Mouse (Mus musculus) forebrain, embryonic 12.5 days (tissue): Measurements from ENCODE around the gene Arid5b. TPM values are rescaled to one million over a fixed set of nuclear protein-coding genes. Genes with fewer than 3 reads are reported as not detected.

Experiments
- ATAC-seq: fragments of 200-750 bp; cut with Nextera tagmentation; 2 replicates; pipeline ENCODE4 v1.8.0; 2017; ENCODE audit warnings: moderate TSS enrichment; ENCODE audit not compliant: low FRiP score
- H3K27ac ChIP-seq: fragments of 300-500 bp; sonication (generic); 2 replicates; pipeline ENCODE4 v1.5.1; 2016; ENCODE audit warnings: mild to moderate bottlenecking
- H3K27me3 ChIP-seq: fragments of 300-500 bp; sonication (generic); 2 replicates; pipeline ENCODE4 v1.6.1; 2016; ENCODE audit warnings: mild to moderate bottlenecking
- H3K36me3 ChIP-seq: fragments of 300-500 bp; sonication (generic); replicated peaks from 2 replicates; pipeline ENCODE4 v1.6.1; 2016; ENCODE audit warnings: mild to moderate bottlenecking
- H3K4me1 ChIP-seq: fragments of 300-500 bp; sonication (generic); 2 replicates; pipeline ENCODE4 v1.6.1; 2016
- H3K4me2 ChIP-seq: fragments of 300-500 bp; sonication (generic); 2 replicates; pipeline ENCODE4 v1.6.1; 2016; ENCODE audit warnings: mild to moderate bottlenecking, moderate library complexity
- H3K4me3 ChIP-seq: fragments of 300-500 bp; sonication (generic); replicated peaks from 2 replicates; pipeline ENCODE4 v1.5.1; 2016; ENCODE audit warnings: mild to moderate bottlenecking
- H3K9ac ChIP-seq: fragments of 300-500 bp; sonication (generic); 2 replicates; pipeline ENCODE4 v1.6.1; 2016; ENCODE audit warnings: mild to moderate bottlenecking
- H3K9me3 ChIP-seq: fragments of 300-500 bp; sonication (generic); 2 replicates; pipeline ENCODE4 v1.6.1; 2016
- WGBS: fragments of 180-500 bp; shearing (Covaris S2); methylation state at CpG from one replicate; pipeline ENCODE4 v1.1.7; 2016; 5-methylcytosine and 5-hydroxymethylcytosine counted together
- polyA plus RNA-seq: library from polyadenylated mRNA; unstranded; fragments of >200 nt; fragmentation: Nextera tagmentation; extraction: Ambion mirVana; gene quantifications from 2 replicates; pipeline ENCODE4 v1.2.1, GENCODE M21; 2016

Gene Arid5b
- polyA plus RNA-seq, 1 experiment from 2014 or later, result 17.1 TPM

DNA sequence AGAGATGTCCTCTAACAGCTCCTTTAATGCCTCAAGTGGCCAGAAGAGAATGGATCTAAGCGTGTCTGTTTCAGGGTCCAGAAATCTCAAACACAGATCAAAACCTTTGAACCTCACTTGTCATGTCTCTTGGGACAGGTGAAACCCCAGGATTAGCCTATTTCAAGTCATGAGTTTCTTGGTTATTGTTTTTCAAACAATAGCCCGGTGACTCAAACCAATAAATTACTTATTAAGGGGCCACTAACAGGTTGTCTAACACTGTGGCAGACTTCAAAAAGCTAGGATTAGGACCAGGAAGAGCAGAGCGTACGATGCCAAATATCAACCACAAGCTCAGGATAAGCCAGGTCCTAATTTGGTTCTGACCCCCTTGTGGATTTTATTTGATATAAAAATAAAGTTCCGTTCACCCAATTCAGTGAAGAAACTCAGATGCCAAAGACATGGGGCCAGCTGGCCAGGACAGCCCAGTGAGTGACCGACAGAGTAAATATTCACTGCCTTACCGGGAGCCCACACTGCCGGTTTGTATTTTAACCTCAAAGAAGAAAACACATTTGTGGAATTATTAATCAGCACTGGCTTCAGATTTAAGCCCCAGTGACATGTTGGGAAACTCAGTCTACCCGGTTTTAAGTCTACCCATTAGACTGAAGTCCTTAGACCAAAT, 15.1 kb downstream of the Arid5b start:
- H3K36me3 ChIP-seq, result no peaks in the 10 kb centered on the region; the same call in 1 of the 2 replicates
- H3K4me3 ChIP-seq, result no peak overlapping the region
- H3K27me3 ChIP-seq, result no peaks in the 10 kb centered on the region
- H3K9me3 ChIP-seq, result no peaks in the 10 kb centered on the region
- 89% methylated on average over 9 of the region's 9 CpGs for WGBS
- no peak for ATAC-seq
- H3K9ac ChIP-seq, result no peak overlapping the region
- H3K27ac ChIP-seq, result no peak overlapping the region
- H3K4me2 ChIP-seq, result no peak overlapping the region
- H3K4me1 ChIP-seq, result 0 out of 2 replicates have a peak, but pooled peaks cover 4% of the 10 kb centered on the region

GRCm38 (mm10) chr10:68259601-68260000, 18.9 kb downstream of the Arid5b start:
- Histone ChIP-seq H3K4me2 (no peak overlapping the region), H3K27me3 (no peaks in the 10 kb centered on the region), H3K27ac (no peak overlapping the region), H3K36me3 (no peaks in the 10 kb centered on the region; the same call in 1 of the 2 replicates), H3K9ac (no peak overlapping the region), H3K9me3 (no peaks in the 10 kb centered on the region), H3K4me1 (no peaks in the 10 kb centered on the region), H3K4me3 (no peak overlapping the region)
- WGBS, result 59% methylated on average over 4 of the region's 4 CpGs
- no peak for ATAC-seq

- Histone ChIP-seq H3K4me2 (no peak overlapping the region), H3K27ac (no peak overlapping the region), H3K4me3 (no peak overlapping the region), H3K9ac (no peak overlapping the region), H3K27me3 (no peaks in the 10 kb centered on the region), H3K9me3 (no peaks in the 10 kb centered on the region), H3K36me3 (no peaks in the 10 kb centered on the region), H3K4me1 (no peaks in the 10 kb centered on the region)
- WGBS, result 89% methylated on average over 10 of the region's 10 CpGs
- ATAC-seq, result no peak
These were observed 21.0 kb downstream of the Arid5b start for GRCm38 (mm10) chr10:68257358-68258056.

DNA sequence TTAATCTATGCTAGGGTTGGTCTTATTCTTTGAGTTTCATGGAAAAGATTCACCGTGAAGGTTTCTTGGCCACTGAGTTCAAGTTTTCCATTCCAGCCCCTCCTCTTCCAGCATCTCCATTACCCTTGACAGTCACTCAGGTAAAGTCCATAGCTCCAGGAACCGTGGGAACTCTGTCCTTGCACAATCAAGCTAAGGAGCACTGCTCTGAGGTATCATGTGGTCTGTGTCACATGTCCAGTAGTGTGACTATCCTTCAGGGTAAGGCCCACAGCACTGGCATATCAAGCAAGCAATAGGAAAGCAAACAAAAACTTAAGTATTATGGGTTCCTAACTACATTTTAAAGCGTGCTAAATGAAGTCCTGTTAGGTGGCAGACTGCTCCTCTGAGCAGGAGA, 22.4 kb downstream of the Arid5b start:
- Histone ChIP-seq H3K9me3 (no peaks in the 10 kb centered on the region), H3K27ac (no peak overlapping the region), H3K36me3 (no peaks in the 10 kb centered on the region), H3K4me3 (no peak overlapping the region), H3K9ac (no peak overlapping the region), H3K4me1 (no peaks in the 10 kb centered on the region), H3K27me3 (no peaks in the 10 kb centered on the region), H3K4me2 (no peak overlapping the region)
- WGBS, result 82% methylated on average over 3 of the region's 3 CpGs
- ATAC-seq, result no peak

GRCm38 (mm10) chr10:68253452-68254117, 25.0 kb downstream of the Arid5b start:
- Histone ChIP-seq H3K27me3 (no peaks in the 10 kb centered on the region), H3K27ac (no peak overlapping the region), H3K4me3 (no peak overlapping the region), H3K9ac (no peak overlapping the region), H3K4me1 (peaks cover 9% of the 10 kb centered on the region), H3K36me3 (no peaks in the 10 kb centered on the region), H3K4me2 (no peak overlapping the region), H3K9me3 (no peaks in the 10 kb centered on the region)
- no peak for ATAC-seq
- 82% methylated on average over 7 of the region's 7 CpGs for WGBS

DNA sequence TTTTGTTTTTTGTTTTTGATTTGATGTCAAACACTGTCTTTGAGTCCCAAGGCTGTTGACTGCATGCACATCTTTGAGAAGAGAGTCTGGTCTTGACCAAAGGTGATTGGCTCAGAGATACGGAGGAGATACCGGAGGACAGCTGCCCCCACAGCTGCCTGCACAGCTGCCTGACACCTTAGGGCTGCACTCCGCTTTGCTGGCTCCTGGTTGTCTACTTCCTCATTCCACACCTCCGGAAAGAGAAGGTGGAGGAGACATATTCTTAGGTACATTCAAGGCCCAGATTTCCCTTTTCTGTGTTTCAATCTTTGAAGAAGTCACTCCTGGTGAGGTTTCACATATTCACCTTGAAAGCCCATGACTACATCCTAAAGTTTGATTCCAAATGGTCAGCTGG, 25.9 kb downstream of the Arid5b start:
- 96% methylated on average over 4 of the region's 4 CpGs for WGBS
- peaks cover 12% of the 10 kb centered on the region for H3K4me1 ChIP-seq
- no peak overlapping the region for H3K4me3 ChIP-seq
- ATAC-seq, result no peak
- H3K4me2 ChIP-seq, result no peak overlapping the region
- H3K27ac ChIP-seq, result no peak overlapping the region
- H3K36me3 ChIP-seq, result no peaks in the 10 kb centered on the region
- no peaks in the 10 kb centered on the region for H3K9me3 ChIP-seq
- no peaks in the 10 kb centered on the region for H3K27me3 ChIP-seq
- no peak overlapping the region for H3K9ac ChIP-seq

DNA sequence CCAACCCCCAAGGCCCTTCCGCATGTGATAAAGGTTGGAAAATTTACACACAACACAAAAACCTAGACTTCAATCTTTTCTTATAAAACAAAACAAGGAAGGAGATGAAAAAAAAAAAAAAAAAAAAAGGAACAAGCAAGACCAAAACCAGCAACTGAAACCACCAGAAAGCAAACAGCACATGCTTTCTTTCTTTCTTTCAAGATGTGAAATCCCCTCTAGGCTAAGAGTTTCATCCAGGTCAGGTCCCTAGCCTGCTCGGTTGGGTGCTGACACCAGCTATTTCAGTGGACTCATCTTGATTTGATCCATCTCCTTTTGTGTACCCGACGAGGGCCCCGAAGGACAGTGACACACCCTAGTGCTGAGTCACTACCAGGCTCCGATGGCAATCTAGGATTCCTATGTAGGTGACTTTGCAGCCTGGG, 29.2 kb downstream of the Arid5b start:
- no peak overlapping the region for H3K9ac ChIP-seq
- H3K4me3 ChIP-seq, result no peak overlapping the region
- H3K4me1 ChIP-seq, result peaks cover 14% of the 10 kb centered on the region
- ATAC-seq, result no peak
- no peaks in the 10 kb centered on the region for H3K36me3 ChIP-seq
- H3K9me3 ChIP-seq, result no peaks in the 10 kb centered on the region
- H3K27ac ChIP-seq, result no peak overlapping the region
- 71% methylated on average over 6 of the region's 6 CpGs for WGBS
- H3K27me3 ChIP-seq, result no peaks in the 10 kb centered on the region
- H3K4me2 ChIP-seq, result no peak overlapping the region

GRCm38 (mm10) chr10:68248281-68249015, 30.1 kb downstream of the Arid5b start:
- Histone ChIP-seq H3K9me3 (no peaks in the 10 kb centered on the region), H3K9ac (no peak overlapping the region), H3K4me1 (peaks cover 14% of the 10 kb centered on the region), H3K27me3 (no peaks in the 10 kb centered on the region), H3K4me2 (no peak overlapping the region), H3K27ac (no peak overlapping the region), H3K4me3 (no peak overlapping the region), H3K36me3 (no peaks in the 10 kb centered on the region)
- WGBS, result 51% methylated on average over 9 of the region's 9 CpGs
- no peak for ATAC-seq

DNA sequence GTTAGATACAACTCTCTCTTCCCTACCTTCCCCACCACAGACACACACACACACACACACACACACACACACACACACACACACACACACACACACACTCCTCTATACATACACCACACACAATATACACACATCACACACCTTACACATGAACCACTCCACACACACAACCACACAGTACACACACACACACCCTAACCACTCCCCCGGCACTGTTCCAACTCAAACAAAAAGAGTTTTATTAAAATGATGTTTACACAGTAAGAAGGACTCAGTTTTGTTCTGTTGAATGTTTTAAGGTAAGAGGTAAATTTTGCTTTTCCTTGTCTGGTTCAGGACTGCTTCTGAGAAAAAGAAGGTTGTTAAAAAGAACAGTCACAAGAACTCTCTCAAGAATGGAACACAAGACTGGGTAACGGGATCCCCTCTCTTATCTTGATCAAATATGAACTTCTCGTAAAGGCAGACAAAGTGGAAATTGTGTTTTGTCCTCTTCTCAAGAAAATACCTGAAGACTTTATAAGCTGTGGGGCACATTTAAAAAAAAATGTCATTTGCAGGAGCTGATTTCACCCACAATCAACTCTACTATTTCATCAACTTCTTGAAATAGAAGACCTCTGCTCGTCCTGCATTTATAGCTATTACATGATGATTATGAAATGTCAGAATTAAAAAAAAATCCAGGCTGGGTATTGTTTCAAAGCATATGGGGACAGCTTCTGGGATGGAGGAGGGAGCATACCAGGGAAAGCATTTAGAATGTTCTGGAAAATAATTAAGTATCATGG, 30.9 kb downstream of the Arid5b start:
- 86% methylated on average over 4 of the region's 4 CpGs for WGBS
- H3K27me3 ChIP-seq, result no peaks in the 10 kb centered on the region
- no peak overlapping the region for H3K9ac ChIP-seq
- peaks cover 3% of the 10 kb centered on the region; the same call in 1 of the 2 replicates for H3K36me3 ChIP-seq
- no peaks in the 10 kb centered on the region for H3K9me3 ChIP-seq
- no peak overlapping the region for H3K27ac ChIP-seq
- H3K4me1 ChIP-seq, result peaks cover 14% of the 10 kb centered on the region
- ATAC-seq, result no peak
- no peak overlapping the region for H3K4me2 ChIP-seq
- H3K4me3 ChIP-seq, result no peak overlapping the region

DNA sequence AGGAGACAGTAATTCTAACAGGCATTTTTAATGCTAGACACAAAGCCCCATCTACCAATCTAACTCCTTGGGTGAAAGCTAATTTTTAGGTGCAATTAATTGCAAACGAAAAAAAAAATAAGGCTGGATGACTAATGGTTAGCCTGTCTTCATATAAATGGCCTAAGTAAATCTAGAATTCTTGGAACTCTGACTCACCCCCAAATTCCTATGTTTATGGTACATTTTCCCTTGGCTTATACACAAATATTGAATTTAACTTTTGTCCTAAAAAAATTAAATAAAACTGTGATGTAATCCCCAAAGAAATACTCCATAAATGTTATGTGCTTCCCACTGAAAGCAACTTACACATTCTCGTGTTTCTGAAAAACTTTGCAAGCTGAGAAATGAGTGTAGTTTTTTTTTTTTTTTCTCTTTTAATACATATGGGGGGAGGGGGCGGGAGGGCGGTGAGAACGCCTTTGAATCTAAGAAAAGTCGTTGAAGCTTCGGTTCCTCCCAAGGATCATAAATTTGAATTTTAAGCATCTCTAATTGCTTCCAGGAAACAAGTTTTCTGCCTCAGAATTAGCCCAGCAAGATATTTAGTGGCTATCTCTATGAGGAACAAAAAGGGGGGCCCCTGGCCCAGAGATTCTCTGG, 31.8 kb downstream of the Arid5b start:
- Histone ChIP-seq H3K9ac (no peak overlapping the region), H3K4me1 (peaks cover 14% of the 10 kb centered on the region), H3K9me3 (no peaks in the 10 kb centered on the region), H3K27me3 (no peaks in the 10 kb centered on the region), H3K36me3 (peaks cover 9% of the 10 kb centered on the region), H3K4me2 (no peak overlapping the region), H3K27ac (no peak overlapping the region), H3K4me3 (no peak overlapping the region)
- 49% methylated on average over 7 of the region's 7 CpGs for WGBS
- ATAC-seq, result no peak

- Histone ChIP-seq H3K4me3 (no peak overlapping the region), H3K4me1 (peaks cover 6% of the 10 kb centered on the region; the same call in 1 of the 2 replicates), H3K9ac (no peak overlapping the region), H3K9me3 (no peaks in the 10 kb centered on the region), H3K27ac (no peak overlapping the region), H3K27me3 (no peaks in the 10 kb centered on the region), H3K4me2 (no peak overlapping the region), H3K36me3 (peaks cover 14% of the 10 kb centered on the region)
- ATAC-seq, result no peak
- 92% methylated on average over 13 of the region's 13 CpGs for WGBS
These were observed 37.6 kb downstream of the Arid5b start for GRCm38 (mm10) chr10:68240804-68241485.
